Mouse (Mus musculus) neural tube, embryonic 13.5 days (tissue): ENCODE measurements around the gene Ccdc138. TPM values are rescaled to one million over a fixed set of nuclear protein-coding genes. Genes with fewer than 3 reads are reported as not detected.
"Not testable (repeated sequence)": the region's sequence is repeated elsewhere in the genome, so short reads cannot be mapped to it uniquely, and the experiment has no call there.

ENCODE experiments used
- ATAC-seq: fragments of 200-750 bp; cut with Nextera tagmentation; 2 replicates; pipeline ENCODE4 v1.8.0; 2017; ENCODE audit warnings: low read depth, mild to moderate bottlenecking, moderate TSS enrichment, moderate library complexity
- H3K27ac ChIP-seq: fragments of 300-500 bp; sonication (generic); replicated peaks from 2 replicates; pipeline ENCODE4 v1.5.1; 2015; ENCODE audit warnings: moderate library complexity, mild to moderate bottlenecking, inconsistent platforms
- H3K27me3 ChIP-seq: fragments of 300-500 bp; sonication (generic); 2 replicates; pipeline ENCODE4 v1.6.1; 2015; ENCODE audit warnings: mild to moderate bottlenecking, inconsistent platforms
- H3K36me3 ChIP-seq: fragments of 300-500 bp; sonication (generic); 2 replicates; pipeline ENCODE4 v1.6.1; 2015; ENCODE audit warnings: mild to moderate bottlenecking, inconsistent platforms
- H3K4me1 ChIP-seq: fragments of 300-500 bp; sonication (generic); replicated peaks from 2 replicates; pipeline ENCODE4 v1.6.1; 2015; ENCODE audit warnings: inconsistent platforms
- H3K4me2 ChIP-seq: fragments of 300-500 bp; sonication (generic); 2 replicates; pipeline ENCODE4 v1.6.1; 2015; ENCODE audit warnings: inconsistent platforms, mild to moderate bottlenecking, moderate library complexity
- H3K4me3 ChIP-seq: fragments of 300-500 bp; sonication (generic); 2 replicates; pipeline ENCODE4 v1.5.1; 2015; ENCODE audit warnings: mild to moderate bottlenecking, inconsistent platforms
- H3K9ac ChIP-seq: fragments of 300-500 bp; sonication (generic); 2 replicates; pipeline ENCODE4 v1.6.1; 2015; ENCODE audit warnings: moderate library complexity, mild to moderate bottlenecking, inconsistent platforms
- H3K9me3 ChIP-seq: fragments of 300-500 bp; sonication (generic); 2 replicates; pipeline ENCODE4 v1.6.1; 2016; ENCODE audit warnings: inconsistent platforms
- WGBS: fragments of 180-500 bp; shearing (Covaris S2); methylation state at CpG from one replicate; pipeline ENCODE4 v1.1.7; 2015; 5-methylcytosine and 5-hydroxymethylcytosine counted together
- polyA plus RNA-seq: library from polyadenylated mRNA; unstranded; fragments of >200 nt; fragmentation: Nextera tagmentation; extraction: Ambion mirVana; gene quantifications from 2 replicates; pipeline ENCODE4 v1.2.1, GENCODE M21; 2015

The Ccdc138 gene
- polyA plus RNA-seq, 1 experiment from 2014 or later, result 7.7 TPM

GRCm38 (mm10) chr10:58530896-58531790 is 33.4 kb downstream of the Ccdc138 start:
- H3K4me2 ChIP-seq, result no peak overlapping the region
- H3K27ac ChIP-seq, result no peak overlapping the region
- H3K4me3 ChIP-seq, result no peak overlapping the region
- H3K4me1 ChIP-seq, result no peaks in the 10 kb centered on the region
- ATAC-seq, result no peak
- no peaks in the 10 kb centered on the region for H3K27me3 ChIP-seq
- peaks cover 7% of the 10 kb centered on the region for H3K9me3 ChIP-seq
- WGBS, result 87% methylated on average over 10 of the region's 10 CpGs
- no peak overlapping the region for H3K9ac ChIP-seq
- peaks cover 22% of the 10 kb centered on the region for H3K36me3 ChIP-seq

- peaks cover 22% of the 10 kb centered on the region for H3K36me3 ChIP-seq
- H3K27ac ChIP-seq, result no peak overlapping the region
- ATAC-seq, result no peak
- H3K4me2 ChIP-seq, result no peak overlapping the region
- no peak overlapping the region for H3K4me3 ChIP-seq
- H3K9ac ChIP-seq, result no peak overlapping the region
- H3K9me3 ChIP-seq, result peaks cover 7% of the 10 kb centered on the region
- no peaks in the 10 kb centered on the region for H3K4me1 ChIP-seq
- no peaks in the 10 kb centered on the region for H3K27me3 ChIP-seq
- 97% methylated on average over 2 of the region's 2 CpGs for WGBS
Observed at GRCm38 (mm10) chr10:58532177-58532576, 34.4 kb downstream of the Ccdc138 start.

GRCm38 (mm10) chr10:58536276-58536675 is 38.5 kb downstream of the Ccdc138 start:
- 87% methylated on average over 5 of the region's 5 CpGs for WGBS
- not testable (repeated sequence) for H3K27ac ChIP-seq, H3K4me1 ChIP-seq, ATAC-seq, H3K9ac ChIP-seq, H3K27me3 ChIP-seq, H3K9me3 ChIP-seq, H3K4me2 ChIP-seq, H3K4me3 ChIP-seq
- H3K36me3 ChIP-seq, result peaks cover 14% of the 10 kb centered on the region; the same call in 1 of the 2 replicates

- no peak overlapping the region for H3K27ac ChIP-seq
- H3K36me3 ChIP-seq, result peaks cover 13% of the 10 kb centered on the region; the same call in 1 of the 2 replicates
- H3K9ac ChIP-seq, result no peak overlapping the region
- no peaks in the 10 kb centered on the region for H3K9me3 ChIP-seq
- ATAC-seq, result peak; percentile 59; the same call in 1 of the 2 replicates
- no peak overlapping the region for H3K4me2 ChIP-seq
- no peak overlapping the region for H3K4me3 ChIP-seq
- 0 out of 2 replicates have a peak, but pooled peaks cover 4% of the 10 kb centered on the region for H3K4me1 ChIP-seq
- 54% methylated on average over 13 of the region's 13 CpGs for whole genome bisulfite sequencing
- no peaks in the 10 kb centered on the region for H3K27me3 ChIP-seq
Observed at GRCm38 (mm10) chr10:58540613-58541012, 42.9 kb downstream of the Ccdc138 start.

- ATAC-seq, result no peak
- Histone ChIP-seq H3K36me3 (0 out of 2 replicates have a peak, but pooled peaks cover 3% of the 10 kb centered on the region), H3K4me1 (no peaks in the 10 kb centered on the region), H3K27ac (no peak overlapping the region), H3K9ac (no peak overlapping the region), H3K4me3 (no peak overlapping the region), H3K9me3 (no peaks in the 10 kb centered on the region), H3K4me2 (no peak overlapping the region), H3K27me3 (no peaks in the 10 kb centered on the region)
Observed at GRCm38 (mm10) chr10:58548739-58549138, 51.0 kb downstream of the Ccdc138 start.

- Histone ChIP-seq H3K27ac (no peak overlapping the region), H3K27me3 (no peaks in the 10 kb centered on the region), H3K4me1 (no peaks in the 10 kb centered on the region), H3K36me3 (no peaks in the 10 kb centered on the region), H3K4me3 (no peak overlapping the region), H3K9me3 (no peaks in the 10 kb centered on the region), H3K9ac (no peak overlapping the region), H3K4me2 (no peak overlapping the region)
- 90% methylated on average over 8 of the region's 8 CpGs for WGBS
- ATAC-seq, result no peak
Observed at GRCm38 (mm10) chr10:58554693-58555387, 57.1 kb downstream of the Ccdc138 start.

- Histone ChIP-seq H3K9ac (no peak overlapping the region), H3K27ac (no peak overlapping the region), H3K4me1 (no peaks in the 10 kb centered on the region), H3K36me3 (no peaks in the 10 kb centered on the region), H3K4me2 (no peak overlapping the region), H3K4me3 (no peak overlapping the region), H3K27me3 (no peaks in the 10 kb centered on the region), H3K9me3 (no peaks in the 10 kb centered on the region)
- WGBS, result 28% methylated on average over 7 of the region's 7 CpGs
- no peak for ATAC-seq
Observed at GRCm38 (mm10) chr10:58559098-58559497, 61.4 kb downstream of the Ccdc138 start.

GRCm38 (mm10) chr10:58559901-58560300 is 62.2 kb downstream of the Ccdc138 start:
- ATAC-seq, result peak; percentile 27; the same call in 1 of the 2 replicates
- H3K9me3 ChIP-seq, result no peaks in the 10 kb centered on the region
- no peak overlapping the region for H3K9ac ChIP-seq
- H3K27me3 ChIP-seq, result no peaks in the 10 kb centered on the region
- whole genome bisulfite sequencing, result 20% methylated on average over 3 of the region's 3 CpGs
- no peak overlapping the region for H3K27ac ChIP-seq
- no peaks in the 10 kb centered on the region for H3K4me1 ChIP-seq
- H3K4me2 ChIP-seq, result no peak overlapping the region
- H3K36me3 ChIP-seq, result no peaks in the 10 kb centered on the region
- no peak overlapping the region for H3K4me3 ChIP-seq

- Histone ChIP-seq H3K4me1 (no peaks in the 10 kb centered on the region), H3K9me3 (no peaks in the 10 kb centered on the region), H3K4me2 (no peak overlapping the region), H3K4me3 (no peak overlapping the region), H3K27me3 (no peaks in the 10 kb centered on the region), H3K9ac (no peak overlapping the region), H3K27ac (no peak overlapping the region), H3K36me3 (no peaks in the 10 kb centered on the region)
- no peak for ATAC-seq
- 92% methylated on average over 6 of the region's 6 CpGs for WGBS
Observed at GRCm38 (mm10) chr10:58560521-58560920, 62.8 kb downstream of the Ccdc138 start.

- Histone ChIP-seq H3K27me3 (no peaks in the 10 kb centered on the region), H3K4me3 (no peak overlapping the region), H3K9ac (no peak overlapping the region), H3K36me3 (no peaks in the 10 kb centered on the region), H3K4me2 (no peak overlapping the region), H3K9me3 (peaks cover 4% of the 10 kb centered on the region; the same call in 1 of the 2 replicates), H3K27ac (no peak overlapping the region), H3K4me1 (no peaks in the 10 kb centered on the region)
- WGBS, result 75% methylated on average over 5 of the region's 5 CpGs
- ATAC-seq, result no peak
Observed at GRCm38 (mm10) chr10:58585427-58586223, 87.9 kb downstream of the Ccdc138 start.

- Histone ChIP-seq H3K27me3 (no peaks in the 10 kb centered on the region), H3K36me3 (peaks cover 4% of the 10 kb centered on the region; the same call in 1 of the 2 replicates), H3K4me2 (no peak overlapping the region), H3K4me1 (no peaks in the 10 kb centered on the region), H3K9ac (no peak overlapping the region), H3K4me3 (no peak overlapping the region), H3K27ac (no peak overlapping the region), H3K9me3 (peaks cover 5% of the 10 kb centered on the region; the same call in 1 of the 2 replicates)
- ATAC-seq, result no peak
- WGBS, result 87% methylated on average over 3 of the region's 3 CpGs
Observed at GRCm38 (mm10) chr10:58594486-58594885, 96.7 kb downstream of the Ccdc138 start.
